Mouse (Mus musculus): ENCODE measurements around the gene Zfyve28. TPM values are rescaled to one million over a fixed set of nuclear protein-coding genes. Genes with fewer than 3 reads are reported as not detected.

Gene Zfyve28
- total and polyA plus RNA-seq, 3 experiments: 0.12 to 0.14 TPM; not detected in 1

DNA sequence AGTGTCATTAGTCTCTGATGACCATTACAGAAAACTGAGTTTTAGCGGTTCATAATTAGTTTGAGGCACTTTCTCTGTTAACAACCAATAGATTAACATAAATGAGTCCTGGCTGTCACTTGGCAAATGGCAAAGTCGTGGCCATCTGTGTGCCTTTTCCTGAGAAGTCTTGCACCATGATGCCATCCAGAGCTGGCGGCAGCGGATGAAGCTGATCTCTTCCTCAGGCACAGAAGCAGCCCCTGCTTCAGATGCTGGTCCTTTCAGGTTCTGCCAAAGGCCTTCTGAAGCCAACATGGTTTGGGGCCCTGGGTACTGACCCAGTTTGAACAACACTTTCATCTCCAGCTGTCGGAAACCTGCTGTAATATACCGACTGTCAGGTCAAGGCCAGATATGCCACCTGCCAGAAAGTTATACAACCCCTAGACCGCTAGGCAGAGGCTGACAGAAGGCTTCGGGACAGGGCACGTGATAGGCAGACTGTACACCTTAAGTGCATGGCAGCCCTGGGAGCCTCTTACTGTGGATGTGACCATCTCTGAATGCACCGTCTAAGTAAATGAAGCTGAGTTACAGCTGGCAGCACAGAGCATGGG lies 10.8 kb upstream of the Zfyve28 start:
- Histone ChIP-seq H3K27me3 (ENCODE audit: control insufficient read depth in 1 of 2, insufficient read depth in 2 of 2, low read length in 2 of 2) (peaks cover 20 to 33% of the 10 kb centered on the region in 2 experiments), H3K4me1 (ENCODE audit: control insufficient read depth in 1 of 2, insufficient read depth in 2 of 2, low read length in 2 of 2) (no peaks in the 10 kb centered on the region), H3K27ac (ENCODE audit: control insufficient read depth, low read depth, low read length) (no peak overlapping the region), H3K36me3 (ENCODE audit: control insufficient read depth in 1 of 2, insufficient read depth in 2 of 2, low read length in 2 of 2) (no peaks in the 10 kb centered on the region), H3K9ac (ENCODE audit: control insufficient read depth, low read depth, low read length, poor library complexity, severe bottlenecking) (no peak overlapping the region), H3K9me3 (replicated peaks; ENCODE audit: insufficient read depth, low read length) (no peaks in the 10 kb centered on the region), H3K79me2 (ENCODE audit: control insufficient read depth, insufficient read depth, low read length, poor library complexity) (no peaks in the 10 kb centered on the region), H3K4me3 (ENCODE audit: control insufficient read depth in 1 of 2, insufficient read depth in 1 of 2, low read depth in 2 of 2, low read length in 2 of 2) (no peak overlapping the region)
- DNase-seq (ENCODE audit: low read depth, low spot score): no peak
- TF ChIP-seq MYC (IDR thresholded peaks at IDR 0.05; ENCODE audit: low read depth, low read length): no peak
- TF ChIP-seq BHLHE40 (IDR thresholded peaks at IDR 0.05; ENCODE audit: borderline replicate concordance, low read depth, low read length): no peak
- no peak for TF ChIP-seq GABPA (IDR thresholded peaks at IDR 0.05; ENCODE audit: low read depth, low read length)

DNA sequence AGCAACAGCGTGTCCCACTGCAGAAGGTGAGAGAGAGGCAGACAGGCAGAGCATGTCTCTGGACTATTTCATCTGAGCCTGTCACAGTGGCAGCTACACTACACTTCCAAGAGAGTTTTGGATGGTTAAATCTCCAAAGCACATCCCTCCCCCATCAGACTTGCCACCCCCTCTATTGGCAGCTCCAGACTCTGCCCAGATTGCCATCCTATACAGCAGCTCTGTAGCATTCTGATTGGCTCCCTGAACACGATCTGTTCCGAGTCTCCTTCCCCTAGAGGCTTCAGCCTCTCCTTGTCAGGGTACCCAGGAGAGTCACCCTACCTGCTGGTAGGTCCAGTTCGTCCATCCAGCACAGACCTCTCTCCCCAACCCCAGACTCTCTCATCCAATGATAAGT lies 9.8 kb upstream of the Zfyve28 start:
- Histone ChIP-seq H3K27me3 (ENCODE audit: control insufficient read depth in 1 of 2, insufficient read depth in 2 of 2, low read length in 2 of 2) (peaks cover 19 to 25% of the 10 kb centered on the region in 2 experiments), H3K27ac (ENCODE audit: control insufficient read depth, low read depth, low read length) (no peak overlapping the region), H3K4me1 (ENCODE audit: control insufficient read depth in 1 of 2, insufficient read depth in 2 of 2, low read length in 2 of 2) (no peaks in the 10 kb centered on the region), H3K9me3 (replicated peaks; ENCODE audit: insufficient read depth, low read length) (no peaks in the 10 kb centered on the region), H3K4me3 (ENCODE audit: control insufficient read depth in 1 of 2, insufficient read depth in 1 of 2, low read depth in 2 of 2, low read length in 2 of 2) (no peak overlapping the region), H3K36me3 (ENCODE audit: control insufficient read depth in 1 of 2, insufficient read depth in 2 of 2, low read length in 2 of 2) (no peaks in the 10 kb centered on the region), H3K79me2 (ENCODE audit: control insufficient read depth, insufficient read depth, low read length, poor library complexity) (no peaks in the 10 kb centered on the region), H3K9ac (ENCODE audit: control insufficient read depth, low read depth, low read length, poor library complexity, severe bottlenecking) (no peak overlapping the region)
- no peak for DNase-seq (ENCODE audit: low read depth, low spot score)
- TF ChIP-seq NELFE (IDR thresholded peaks at IDR 0.05; ENCODE audit: low read depth, low read length) (no peak), ETS1 (IDR thresholded peaks at IDR 0.05; ENCODE audit: low read depth, low read length) (no peak), ZMIZ1 (IDR thresholded peaks at IDR 0.05; ENCODE audit: low read depth, low read length) (no peak), GATA1 (IDR thresholded peaks at IDR 0.05; ENCODE audit: low read depth, low read length) (no peak), RCOR1 (IDR thresholded peaks at IDR 0.05; ENCODE audit: low read depth, low read length) (no peak), USF2 (IDR thresholded peaks at IDR 0.05; ENCODE audit: borderline replicate concordance in 1 of 2, insufficient read depth in 1 of 2, low read depth in 1 of 2, low read length in 2 of 2) (no peak), ZKSCAN1 (IDR thresholded peaks at IDR 0.05; ENCODE audit: low read depth, low read length) (no peak), CTCF (IDR thresholded peaks at IDR 0.05 in 2 of 3, conservative IDR thresholded peaks at IDR 0.05 in 1 of 3; ENCODE audit: control insufficient read depth in 1 of 3, insufficient read depth in 1 of 3, low read depth in 2 of 3, low read length in 3 of 3, poor library complexity in 1 of 3, severe bottlenecking in 1 of 3) (no peak), MEF2A (IDR thresholded peaks at IDR 0.05; ENCODE audit: extremely low read depth, insufficient replicate concordance, low read depth, low read length, poor library complexity, severe bottlenecking) (no peak), MAZ (IDR thresholded peaks at IDR 0.05; ENCODE audit: low read depth, low read length) (no peak)

DNA sequence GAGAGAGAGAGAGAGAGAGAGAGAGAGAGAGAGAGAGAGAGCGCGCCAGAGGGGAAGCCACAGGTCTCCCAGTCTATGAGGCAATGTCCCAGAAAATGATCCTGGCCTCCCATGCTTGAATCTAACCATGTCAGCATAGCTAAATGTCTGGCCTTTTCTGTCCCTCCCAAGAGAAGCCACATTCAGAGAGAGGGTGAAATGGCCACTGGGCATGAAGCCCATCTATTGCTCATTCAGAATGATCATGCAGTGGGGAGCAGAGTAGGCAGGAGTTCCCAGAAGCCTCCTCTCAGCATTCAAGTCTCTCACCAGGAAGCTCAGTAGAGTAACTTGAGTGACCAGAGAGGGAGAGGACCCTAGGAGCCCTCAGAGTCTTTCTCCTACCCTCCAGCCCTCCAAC lies 6.9 kb upstream of the Zfyve28 start:
- no peak for DNase-seq (ENCODE audit: low read depth, low spot score)
- peaks cover 13 to 14% of the 10 kb centered on the region in 2 experiments for H3K27me3 ChIP-seq (ENCODE audit: control insufficient read depth in 1 of 2, insufficient read depth in 2 of 2, low read length in 2 of 2)
- no peak overlapping the region for H3K9ac ChIP-seq (ENCODE audit: control insufficient read depth, low read depth, low read length, poor library complexity, severe bottlenecking)
- TF ChIP-seq NRF1 (IDR thresholded peaks at IDR 0.05; ENCODE audit: insufficient read depth, low read depth, low read length, poor library complexity, severe bottlenecking): no peak
- TF ChIP-seq E2F4 (IDR thresholded peaks at IDR 0.05; ENCODE audit: borderline replicate concordance, low read depth, low read length): no peak
- TF ChIP-seq POLR2AphosphoS2 (IDR thresholded peaks at IDR 0.05; ENCODE audit: low read length): no peak
- TF ChIP-seq TCF12 (IDR thresholded peaks at IDR 0.05; ENCODE audit: low read depth, low read length): no peak
- TF ChIP-seq MYC (IDR thresholded peaks at IDR 0.05; ENCODE audit: low read depth, low read length): no peak
- TF ChIP-seq RAD21 (IDR thresholded peaks at IDR 0.05; ENCODE audit: low read depth, low read length): no peak
- TF ChIP-seq ZNF384 (IDR thresholded peaks at IDR 0.05; ENCODE audit: low read depth, low read length): no peak
- TF ChIP-seq SIN3A (IDR thresholded peaks at IDR 0.05; ENCODE audit: low read length): no peak
- no peak for TF ChIP-seq KAT2A (conservative IDR thresholded peaks at IDR 0.05; ENCODE audit: low read depth, low read length)
- TF ChIP-seq ZMIZ1 (IDR thresholded peaks at IDR 0.05; ENCODE audit: low read depth, low read length): no peak
- no peak for TF ChIP-seq POLR2AphosphoS5 (IDR thresholded peaks at IDR 0.05; ENCODE audit: borderline replicate concordance, low read depth, low read length)
- no peak for TF ChIP-seq MAZ (IDR thresholded peaks at IDR 0.05; ENCODE audit: low read depth, low read length)
- no peak for TF ChIP-seq ZC3H11A (IDR thresholded peaks at IDR 0.05; ENCODE audit: low read depth, low read length)
- H3K36me3 ChIP-seq (ENCODE audit: control insufficient read depth in 1 of 2, insufficient read depth in 2 of 2, low read length in 2 of 2): no peaks in the 10 kb centered on the region
- H3K4me3 ChIP-seq (ENCODE audit: control insufficient read depth in 1 of 2, insufficient read depth in 1 of 2, low read depth in 2 of 2, low read length in 2 of 2): no peak overlapping the region
- no peak overlapping the region for H3K27ac ChIP-seq (ENCODE audit: control insufficient read depth, low read depth, low read length)
- H3K79me2 ChIP-seq (ENCODE audit: control insufficient read depth, insufficient read depth, low read length, poor library complexity): no peaks in the 10 kb centered on the region
- no peaks in the 10 kb centered on the region for H3K4me1 ChIP-seq (ENCODE audit: control insufficient read depth in 1 of 2, insufficient read depth in 2 of 2, low read length in 2 of 2)
- H3K9me3 ChIP-seq (replicated peaks; ENCODE audit: insufficient read depth, low read length): no peaks in the 10 kb centered on the region

Data from MEL (cell line).